Mouse (Mus musculus): ENCODE data around the gene Tma16. TPM values are rescaled to one million over a fixed set of nuclear protein-coding genes. Genes with fewer than 3 reads are reported as not detected.

Tma16 gene
- polyA plus RNA-seq, 1 experiment from 2014 or later = 10.4 TPM

GRCm38 (mm10) chr8:66436804-66437203 lies 49.5 kb downstream of the Tma16 start:
- Histone ChIP-seq H3K27ac (no peak overlapping the region), H3K4me3 (replicated peaks; ENCODE audit: low read depth, low read length) (no peak overlapping the region), H3K4me2 (ENCODE audit: low read length) (no peak overlapping the region), H3K4me1 (replicated peaks; ENCODE audit: insufficient read depth, low read length) (no peaks in the 10 kb centered on the region), H3K36me3 (ENCODE audit: insufficient read depth, low read length) (no peaks in the 10 kb centered on the region), H3K27me3 (ENCODE audit: insufficient read depth, low read length) (no peaks in the 10 kb centered on the region), H3K9me3 (replicated peaks; ENCODE audit: low read length) (no peaks in the 10 kb centered on the region), H3K9ac (ENCODE audit: low read depth, low read length) (no peak overlapping the region)
- WGBS = 97% methylated on average over 1 of the region's 1 CpGs
- no peak for ATAC-seq (replicated peaks; ENCODE audit: low FRiP score, low read depth)
- no peak for DNase-seq (ENCODE audit: low spot score)
- no peak for TF ChIP-seq CTCF (IDR thresholded peaks at IDR 0.05; ENCODE audit: low read depth)

- no peaks in the 10 kb centered on the region for H3K36me3 ChIP-seq (ENCODE audit: insufficient read depth, low read length)
- ATAC-seq (replicated peaks; ENCODE audit: low FRiP score, low read depth) = no peak
- DNase-seq (ENCODE audit: low spot score) = no peak
- H3K4me1 ChIP-seq (replicated peaks; ENCODE audit: insufficient read depth, low read length) = no peaks in the 10 kb centered on the region
- H3K27ac ChIP-seq = no peak overlapping the region
- no peaks in the 10 kb centered on the region for H3K9me3 ChIP-seq (replicated peaks; ENCODE audit: low read length)
- no peak overlapping the region for H3K9ac ChIP-seq (ENCODE audit: low read depth, low read length)
- TF ChIP-seq CTCF (IDR thresholded peaks at IDR 0.05; ENCODE audit: low read depth) = no peak
- H3K4me3 ChIP-seq (replicated peaks; ENCODE audit: low read depth, low read length) = no peak overlapping the region
- no peak overlapping the region for H3K4me2 ChIP-seq (ENCODE audit: low read length)
- H3K27me3 ChIP-seq (ENCODE audit: insufficient read depth, low read length) = no peaks in the 10 kb centered on the region
Observed at GRCm38 (mm10) chr8:66433577-66433976, 52.8 kb downstream of the Tma16 start.

- 76% methylated on average over 2 of the region's 2 CpGs for WGBS
- no peak overlapping the region for H3K27ac ChIP-seq
- H3K4me3 ChIP-seq (replicated peaks; ENCODE audit: low read depth, low read length) = no peak overlapping the region
- H3K4me2 ChIP-seq (ENCODE audit: low read length) = no peak overlapping the region
- no peaks in the 10 kb centered on the region for H3K4me1 ChIP-seq (replicated peaks; ENCODE audit: insufficient read depth, low read length)
- H3K36me3 ChIP-seq (ENCODE audit: insufficient read depth, low read length) = no peaks in the 10 kb centered on the region
- DNase-seq (ENCODE audit: low spot score) (no peak), ATAC-seq (replicated peaks; ENCODE audit: low FRiP score, low read depth) (no peak)
- no peak overlapping the region for H3K9ac ChIP-seq (ENCODE audit: low read depth, low read length)
- no peaks in the 10 kb centered on the region for H3K27me3 ChIP-seq (ENCODE audit: insufficient read depth, low read length)
- TF ChIP-seq CTCF (IDR thresholded peaks at IDR 0.05; ENCODE audit: low read depth) = no peak
- no peaks in the 10 kb centered on the region for H3K9me3 ChIP-seq (replicated peaks; ENCODE audit: low read length)
Observed at GRCm38 (mm10) chr8:66430639-66431038, 55.7 kb downstream of the Tma16 start.

Other genes with a start within 250 kb of the Tma16 start
- gene Tktl2, start 25.2 kb upstream of the Tma16 start, polyA plus RNA-seq (2015; fragmentation: Nextera tagmentation; extraction: Ambion mirVana) = not detected in 2 replicates
- gene Npy5r, start 201.6 kb upstream of the Tma16 start, polyA plus RNA-seq (2015; fragmentation: Nextera tagmentation; extraction: Ambion mirVana) = not detected in 2 replicates
- 0.26 and 0.41 TPM in 2 replicates for gene Npy1r, start 210.7 kb upstream of the Tma16 start, polyA plus RNA-seq (2015; fragmentation: Nextera tagmentation; extraction: Ambion mirVana)